In the genomic region with DNA sequence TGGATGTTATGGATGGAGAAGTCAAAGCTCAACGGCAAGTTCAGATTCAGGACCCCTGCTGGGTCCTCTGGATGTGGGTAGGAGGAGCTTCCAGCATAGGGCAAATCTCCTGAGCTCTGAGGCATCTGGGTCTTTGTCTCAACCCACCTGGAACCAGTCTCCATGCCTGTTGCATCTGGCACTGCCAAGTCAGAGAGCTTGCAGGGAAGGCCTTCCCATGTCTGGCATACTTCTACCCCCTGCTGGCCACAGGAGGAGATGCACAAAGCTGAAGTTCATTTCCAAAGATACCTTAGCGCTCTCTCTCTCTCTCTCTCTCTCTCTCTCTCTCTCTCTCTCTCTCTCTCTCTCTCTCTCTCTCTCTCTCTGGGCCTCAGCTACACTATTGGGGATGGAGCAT, we compare ENCODE assay signal across 8 mouse cellular contexts. TPM values are rescaled to one million over a fixed set of nuclear protein-coding genes. Genes with fewer than 3 reads are reported as not detected.
DNase-seq lines count a peak whose midpoint lies in the region; ATAC-seq and TF ChIP-seq lines count a peak whose summit lies in the region.

No protein-coding gene starts in this region.

- no peak overlapping the region for H3K4me2 ChIP-seq in hindbrain, embryonic 14.5 days (replicated peaks)
- no peak overlapping the region for H3K4me2 ChIP-seq in limb, embryonic 14.5 days (replicated peaks; ENCODE audit: low read depth, low read length, severe bottlenecking)
- no peak overlapping the region for H3K4me2 ChIP-seq in midbrain, postnatal 0 days (ENCODE audit: low read depth, low read length, poor library complexity, severe bottlenecking)

- peaks cover 9 to 13% of the 10 kb centered on the region in 2 experiments for H3K36me3 ChIP-seq in MEL (ENCODE audit: control insufficient read depth in 1 of 2, insufficient read depth in 2 of 2, low read length in 2 of 2)
- no peaks in the 10 kb centered on the region for H3K36me3 ChIP-seq in hindbrain, embryonic 14.5 days (replicated peaks; ENCODE audit: control insufficient read depth, insufficient read depth)
- peaks cover 65% of the 10 kb centered on the region for H3K36me3 ChIP-seq in limb, embryonic 14.5 days (ENCODE audit: control insufficient read depth, insufficient read depth, low read length)
- no peaks in the 10 kb centered on the region for H3K36me3 ChIP-seq in midbrain, postnatal 0 days (ENCODE audit: insufficient read depth, low read length)

- ATAC-seq in hindbrain, embryonic 14.5 days (ENCODE audit: low FRiP score): peak; percentile 41; the same call in 1 of the 2 replicates
- peak; percentile 69; the same call in 1 of the 2 replicates for ATAC-seq in limb, embryonic 14.5 days (ENCODE audit: low FRiP score, low read depth)
- peak; percentile 50; the same call in 1 of the 2 replicates for ATAC-seq in midbrain, postnatal 0 days (ENCODE audit: low FRiP score)
- no peak for ATAC-seq in monocyte, adult 5-6 weeks (replicated peaks; ENCODE audit: insufficient number of reproducible peaks, low FRiP score, low TSS enrichment, poor library complexity, severe bottlenecking)

- peak; percentile 70 for TF ChIP-seq RAD21 in MEL (IDR thresholded peaks at IDR 0.05; ENCODE audit: low read depth, low read length)

- TF ChIP-seq EP300 in MEL (IDR thresholded peaks at IDR 0.05; ENCODE audit: low read depth in 1 of 2, low read length in 2 of 2): no peak

- no peaks in the 10 kb centered on the region for H3K27me3 ChIP-seq in MEL (ENCODE audit: control insufficient read depth in 1 of 2, insufficient read depth in 2 of 2, low read length in 2 of 2)
- H3K27me3 ChIP-seq in hindbrain, embryonic 14.5 days (ENCODE audit: control insufficient read depth, insufficient read depth, low read length): no peaks in the 10 kb centered on the region
- no peaks in the 10 kb centered on the region for H3K27me3 ChIP-seq in limb, embryonic 14.5 days (ENCODE audit: control insufficient read depth, insufficient read depth, low read length)
- no peaks in the 10 kb centered on the region for H3K27me3 ChIP-seq in midbrain, postnatal 0 days (ENCODE audit: insufficient read depth, low read length)

- TF ChIP-seq POLR2A in MEL (IDR thresholded peaks at IDR 0.05; ENCODE audit: control insufficient read depth in 1 of 2, insufficient read depth in 1 of 2, low read depth in 1 of 2, low read length in 2 of 2, poor library complexity in 1 of 2): no peak; a peak in 1 of 4 replicates
- no peak for TF ChIP-seq POLR2A in limb, embryonic 14.5 days (IDR thresholded peaks at IDR 0.05; ENCODE audit: borderline replicate concordance, extremely low read depth, insufficient read depth, insufficient read length)

- peaks cover 0 to 5% of the 10 kb centered on the region in 2 experiments; a peak in 2 of 4 replicates for H3K4me1 ChIP-seq in MEL (ENCODE audit: control insufficient read depth in 1 of 2, insufficient read depth in 2 of 2, low read length in 2 of 2)
- H3K4me1 ChIP-seq in hindbrain, embryonic 14.5 days (replicated peaks; ENCODE audit: control insufficient read depth, insufficient read depth, low read length): 0 out of 2 replicates have a peak, but pooled peaks cover 5% of the 10 kb centered on the region
- no peaks in the 10 kb centered on the region for H3K4me1 ChIP-seq in limb, embryonic 14.5 days (ENCODE audit: control insufficient read depth, insufficient read depth, low read length)
- no peaks in the 10 kb centered on the region for H3K4me1 ChIP-seq in midbrain, postnatal 0 days (ENCODE audit: insufficient read depth, low read length)

- TF ChIP-seq CTCF in MEL (IDR thresholded peaks at IDR 0.05 in 2 of 3, conservative IDR thresholded peaks at IDR 0.05 in 1 of 3; ENCODE audit: control insufficient read depth in 1 of 3, insufficient read depth in 1 of 3, low read depth in 2 of 3, low read length in 3 of 3, poor library complexity in 1 of 3, severe bottlenecking in 1 of 3): peak; percentile 68 to 72 (median 68)
- TF ChIP-seq CTCF in midbrain, postnatal 0 days (IDR thresholded peaks at IDR 0.05): peak; percentile 82

- no peak overlapping the region for H3K9ac ChIP-seq in MEL (ENCODE audit: control insufficient read depth, low read depth, low read length, poor library complexity, severe bottlenecking)
- H3K9ac ChIP-seq in hindbrain, embryonic 14.5 days: no peak overlapping the region
- no peak overlapping the region for H3K9ac ChIP-seq in limb, embryonic 14.5 days (ENCODE audit: low read depth, low read length, severe bottlenecking)
- H3K9ac ChIP-seq in midbrain, postnatal 0 days (replicated peaks; ENCODE audit: low read length, poor library complexity, severe bottlenecking): no peak overlapping the region

- DNase-seq in layer of hippocampus, adult 8-10 months (ENCODE audit: low spot score in 2 of 2): peak; percentile 53 to 58
- no peak for DNase-seq in layer of hippocampus, adult 9-10 months (ENCODE audit: low spot score)
- peak; percentile 69 for DNase-seq in MEL (ENCODE audit: low read depth, low spot score)
- DNase-seq in embryo, embryonic 11 days: peak; percentile 69
- peak; percentile 59 for DNase-seq in hindbrain, embryonic 14.5 days (ENCODE audit: low spot score)
- DNase-seq in limb, embryonic 14.5 days (ENCODE audit: low spot score): peak; percentile 49
- peak; percentile 55 for DNase-seq in midbrain, postnatal 0 days (ENCODE audit: low spot score)

- 52% methylated on average over 2 of the region's 2 CpGs for WGBS in hindbrain, embryonic 14.5 days
- 52% methylated on average over 2 of the region's 2 CpGs for WGBS in limb, embryonic 14.5 days
- WGBS in midbrain, postnatal 0 days: 48% methylated on average over 2 of the region's 2 CpGs

- H3K27ac ChIP-seq in MEL (ENCODE audit: control insufficient read depth, low read depth, low read length): no peak overlapping the region
- H3K27ac ChIP-seq in hindbrain, embryonic 14.5 days: no peak overlapping the region
- H3K27ac ChIP-seq in limb, embryonic 14.5 days (replicated peaks; ENCODE audit: low read depth, low read length): no peak overlapping the region
- no peak overlapping the region for H3K27ac ChIP-seq in midbrain, postnatal 0 days (ENCODE audit: low read depth, low read length)

- H3K79me2 ChIP-seq in MEL (ENCODE audit: control insufficient read depth, insufficient read depth, low read length, poor library complexity): no peaks in the 10 kb centered on the region

- no peak overlapping the region for H3K4me3 ChIP-seq in MEL (ENCODE audit: control insufficient read depth in 1 of 2, insufficient read depth in 1 of 2, low read depth in 2 of 2, low read length in 2 of 2)
- H3K4me3 ChIP-seq in hindbrain, embryonic 14.5 days (replicated peaks; ENCODE audit: low read length): no peak overlapping the region
- H3K4me3 ChIP-seq in limb, embryonic 14.5 days (replicated peaks; ENCODE audit: low read length): no peak overlapping the region
- H3K4me3 ChIP-seq in midbrain, postnatal 0 days (ENCODE audit: low read depth, low read length): no peak overlapping the region

- H3K9me3 ChIP-seq in MEL (replicated peaks; ENCODE audit: insufficient read depth, low read length): no peaks in the 10 kb centered on the region
- no peaks in the 10 kb centered on the region for H3K9me3 ChIP-seq in hindbrain, embryonic 14.5 days (ENCODE audit: control insufficient read depth, low read length)
- no peaks in the 10 kb centered on the region for H3K9me3 ChIP-seq in limb, embryonic 14.5 days (ENCODE audit: control insufficient read depth, low read length)
- no peaks in the 10 kb centered on the region for H3K9me3 ChIP-seq in midbrain, postnatal 0 days (ENCODE audit: low read length)

RNA-seq across cellular contexts. Expression of a gene that starts 17.1 kb away (rescaled TPM):
- 1 to 10 TPM in 1 of 4 experiments, under 1 TPM in 2, not detected in 1; 0.34 to 1.3 (median 0.63) TPM for total RNA-seq in layer of hippocampus, adult 8-10 months (2022)
- total RNA-seq in MEL (2012; rRNA removed): 93.3 and 131 TPM in 2 replicates
- 100 to 1,000 TPM in 1 of 2 experiments, 10 to 100 TPM in 1; 69.8 to 108 TPM for polyA plus RNA-seq in MEL (2012; ENCODE audit: insufficient read depth in 1 of 2, insufficient read length in 2 of 2, low read depth in 1 of 2, low replicate concordance in 2 of 2, missing spikeins in 1 of 2)
- 1.5 and 1.6 TPM in 2 replicates for polyA plus RNA-seq in hindbrain, embryonic 14.5 days (2014; fragmentation: Nextera tagmentation; extraction: Ambion mirVana)
- 25.8 and 35.9 TPM in 2 replicates for polyA plus RNA-seq in limb, embryonic 14.5 days (2012; rRNA removed)
- 15.5 and 18.5 TPM in 2 replicates for polyA plus RNA-seq in limb, embryonic 14.5 days (2014; fragmentation: Nextera tagmentation; extraction: Ambion mirVana)
- total RNA-seq in midbrain, postnatal 0 days (2014; rRNA removed): 0.99 and 1.8 TPM in 2 replicates
- polyA plus RNA-seq in midbrain, postnatal 0 days (2015; fragmentation: Nextera tagmentation; extraction: Ambion mirVana): 0.34 and 0.46 TPM in 2 replicates
- total RNA-seq in monocyte, adult 5-6 weeks (2017): 0.29 to 0.32 TPM in 2 of 3 replicates, not detected in the other

RNA-seq across cellular contexts. Expression of a gene that starts 28.9 kb away (rescaled TPM):
- total RNA-seq in layer of hippocampus, adult 8-10 months (2022): 10 to 100 TPM; 44.2 to 55.4 (median 50.7) TPM
- 165 and 193 TPM in 2 replicates for total RNA-seq in MEL (2012; rRNA removed)
- 100 to 1,000 TPM in 1 of 2 experiments, not detected in 1; 129 TPM for polyA plus RNA-seq in MEL (2012; ENCODE audit: insufficient read depth in 1 of 2, insufficient read length in 2 of 2, low read depth in 1 of 2, low replicate concordance in 2 of 2, missing spikeins in 1 of 2)
- 75.8 and 83.3 TPM in 2 replicates for polyA plus RNA-seq in hindbrain, embryonic 14.5 days (2014; fragmentation: Nextera tagmentation; extraction: Ambion mirVana)
- polyA plus RNA-seq in limb, embryonic 14.5 days (2012; rRNA removed): 52.3 and 59.7 TPM in 2 replicates
- polyA plus RNA-seq in limb, embryonic 14.5 days (2014; fragmentation: Nextera tagmentation; extraction: Ambion mirVana): 56.0 and 58.4 TPM in 2 replicates
- 43.6 and 62.5 TPM in 2 replicates for total RNA-seq in midbrain, postnatal 0 days (2014; rRNA removed)
- polyA plus RNA-seq in midbrain, postnatal 0 days (2015; fragmentation: Nextera tagmentation; extraction: Ambion mirVana): 85.0 and 99.0 TPM in 2 replicates
- 11.3 to 21.0 TPM (median 16.2 TPM) in 3 replicates for total RNA-seq in monocyte, adult 5-6 weeks (2017)

RNA-seq across cellular contexts. Expression of a gene that starts 30.8 kb away (rescaled TPM):
- 10 to 100 TPM; 63.8 to 85.9 (median 79.0) TPM for total RNA-seq in layer of hippocampus, adult 8-10 months (2022)
- 0.12 TPM in 1 of 2 replicates, not detected in the other for total RNA-seq in MEL (2012; rRNA removed)
- 1 to 10 TPM in 1 of 2 experiments, not detected in 1; 1.1 TPM for polyA plus RNA-seq in MEL (2012; ENCODE audit: insufficient read depth in 1 of 2, insufficient read length in 2 of 2, low read depth in 1 of 2, low replicate concordance in 2 of 2, missing spikeins in 1 of 2)
- polyA plus RNA-seq in hindbrain, embryonic 14.5 days (2014; fragmentation: Nextera tagmentation; extraction: Ambion mirVana): 3.8 and 4.5 TPM in 2 replicates
- 4.5 and 6.5 TPM in 2 replicates for polyA plus RNA-seq in limb, embryonic 14.5 days (2012; rRNA removed)
- 1.5 and 1.9 TPM in 2 replicates for polyA plus RNA-seq in limb, embryonic 14.5 days (2014; fragmentation: Nextera tagmentation; extraction: Ambion mirVana)
- total RNA-seq in midbrain, postnatal 0 days (2014; rRNA removed): 7.7 and 11.4 TPM in 2 replicates
- polyA plus RNA-seq in midbrain, postnatal 0 days (2015; fragmentation: Nextera tagmentation; extraction: Ambion mirVana): 6.3 and 6.5 TPM in 2 replicates
- total RNA-seq in monocyte, adult 5-6 weeks (2017): not detected in 3 replicates

RNA-seq across cellular contexts. Expression of a gene that starts 33.3 kb away (rescaled TPM):
- total RNA-seq in layer of hippocampus, adult 8-10 months (2022): not detected
- not detected in 2 replicates for total RNA-seq in MEL (2012; rRNA removed)
- polyA plus RNA-seq in MEL (2012; ENCODE audit: insufficient read depth in 1 of 2, insufficient read length in 2 of 2, low read depth in 1 of 2, low replicate concordance in 2 of 2, missing spikeins in 1 of 2): not detected
- polyA plus RNA-seq in hindbrain, embryonic 14.5 days (2014; fragmentation: Nextera tagmentation; extraction: Ambion mirVana): not detected in 2 replicates
- polyA plus RNA-seq in limb, embryonic 14.5 days (2012; rRNA removed): 0.06 and 0.24 TPM in 2 replicates
- polyA plus RNA-seq in limb, embryonic 14.5 days (2014; fragmentation: Nextera tagmentation; extraction: Ambion mirVana): 0.22 and 0.55 TPM in 2 replicates
- not detected in 2 replicates for total RNA-seq in midbrain, postnatal 0 days (2014; rRNA removed)
- polyA plus RNA-seq in midbrain, postnatal 0 days (2015; fragmentation: Nextera tagmentation; extraction: Ambion mirVana): not detected in 2 replicates
- not detected in 3 replicates for total RNA-seq in monocyte, adult 5-6 weeks (2017)

RNA-seq across cellular contexts. Expression of a gene that starts 57.1 kb away (rescaled TPM):
- 1 to 10 TPM; 5.2 to 9.3 (median 5.6) TPM for total RNA-seq in layer of hippocampus, adult 8-10 months (2022)
- 8.8 and 17.5 TPM in 2 replicates for total RNA-seq in MEL (2012; rRNA removed)
- polyA plus RNA-seq in MEL (2012; ENCODE audit: insufficient read depth in 1 of 2, insufficient read length in 2 of 2, low read depth in 1 of 2, low replicate concordance in 2 of 2, missing spikeins in 1 of 2): 10 to 100 TPM in 1 of 2 experiments, not detected in 1; 37.0 TPM
- polyA plus RNA-seq in hindbrain, embryonic 14.5 days (2014; fragmentation: Nextera tagmentation; extraction: Ambion mirVana): 18.6 and 24.0 TPM in 2 replicates
- polyA plus RNA-seq in limb, embryonic 14.5 days (2012; rRNA removed): 20.9 and 24.6 TPM in 2 replicates
- polyA plus RNA-seq in limb, embryonic 14.5 days (2014; fragmentation: Nextera tagmentation; extraction: Ambion mirVana): 33.5 and 37.2 TPM in 2 replicates
- total RNA-seq in midbrain, postnatal 0 days (2014; rRNA removed): 14.0 and 16.5 TPM in 2 replicates
- 14.2 and 15.1 TPM in 2 replicates for polyA plus RNA-seq in midbrain, postnatal 0 days (2015; fragmentation: Nextera tagmentation; extraction: Ambion mirVana)
- 19.2 to 64.4 TPM (median 43.8 TPM) in 3 replicates for total RNA-seq in monocyte, adult 5-6 weeks (2017)

Comparison
In these comparisons a context has a peak if more than half of its experiments do, and no peak if none do; other contexts are left out.
1. RNA of a gene that starts 17.1 kb away (total RNA-seq): 93.3 to 131 TPM in MEL; 0.99 to 1.8 TPM in midbrain, postnatal 0 days, 0.34 to 1.3 TPM in layer of hippocampus, adult 8-10 months and 0.29 to 0.32 TPM in monocyte, adult 5-6 weeks; every median in the first group is over 10 times any median in the second.